Mouse (Mus musculus): Measurements from ENCODE around the gene Ppp2r3c. TPM values are rescaled to one million over a fixed set of nuclear protein-coding genes. Genes with fewer than 3 reads are reported as not detected.

Ppp2r3c gene
- polyA plus RNA-seq, 1 experiment from 2014 or later, result 14.1 TPM

GRCm38 (mm10) chr12:55325702-55326101 is 22.9 kb upstream of the Ppp2r3c start:
- WGBS (ENCODE audit: insufficient replicate concordance), result 87% methylated on average over 7 of the region's 7 CpGs
- H3K9ac ChIP-seq (ENCODE audit: low read depth, low read length), result no peak overlapping the region
- no peaks in the 10 kb centered on the region for H3K4me1 ChIP-seq (ENCODE audit: control insufficient read depth, insufficient read depth, low read length)
- no peak for ATAC-seq (replicated peaks; ENCODE audit: insufficient number of reproducible peaks, low FRiP score, low TSS enrichment)
- H3K27ac ChIP-seq (ENCODE audit: low read depth, low read length), result no peak overlapping the region
- H3K4me2 ChIP-seq, result no peak overlapping the region
- no peaks in the 10 kb centered on the region for H3K27me3 ChIP-seq (ENCODE audit: control insufficient read depth, insufficient read depth, low read length)
- H3K9me3 ChIP-seq (replicated peaks; ENCODE audit: control insufficient read depth, low read length), result no peaks in the 10 kb centered on the region
- H3K4me3 ChIP-seq (ENCODE audit: low read depth, low read length), result no peak overlapping the region
- no peaks in the 10 kb centered on the region for H3K36me3 ChIP-seq (ENCODE audit: control insufficient read depth, insufficient read depth, low read length)

GRCm38 (mm10) chr12:55321642-55322291 is 19.0 kb upstream of the Ppp2r3c start:
- no peak overlapping the region for H3K9ac ChIP-seq (ENCODE audit: low read depth, low read length)
- H3K4me2 ChIP-seq, result no peak overlapping the region
- H3K4me1 ChIP-seq (ENCODE audit: control insufficient read depth, insufficient read depth, low read length), result no peaks in the 10 kb centered on the region
- H3K27ac ChIP-seq (ENCODE audit: low read depth, low read length), result no peak overlapping the region
- H3K36me3 ChIP-seq (ENCODE audit: control insufficient read depth, insufficient read depth, low read length), result no peaks in the 10 kb centered on the region
- no peak overlapping the region for H3K4me3 ChIP-seq (ENCODE audit: low read depth, low read length)
- ATAC-seq (replicated peaks; ENCODE audit: insufficient number of reproducible peaks, low FRiP score, low TSS enrichment), result no peak
- no peaks in the 10 kb centered on the region for H3K9me3 ChIP-seq (replicated peaks; ENCODE audit: control insufficient read depth, low read length)
- H3K27me3 ChIP-seq (ENCODE audit: control insufficient read depth, insufficient read depth, low read length), result no peaks in the 10 kb centered on the region
- WGBS (ENCODE audit: insufficient replicate concordance), result 82% methylated on average over 18 of the region's 18 CpGs

- H3K9me3 ChIP-seq (replicated peaks; ENCODE audit: control insufficient read depth, low read length), result no peaks in the 10 kb centered on the region
- no peak overlapping the region for H3K9ac ChIP-seq (ENCODE audit: low read depth, low read length)
- H3K27ac ChIP-seq (ENCODE audit: low read depth, low read length), result no peak overlapping the region
- 46% methylated on average over 5 of the region's 5 CpGs for WGBS (ENCODE audit: insufficient replicate concordance)
- H3K4me2 ChIP-seq, result no peak overlapping the region
- H3K36me3 ChIP-seq (ENCODE audit: control insufficient read depth, insufficient read depth, low read length), result no peaks in the 10 kb centered on the region
- no peaks in the 10 kb centered on the region for H3K27me3 ChIP-seq (ENCODE audit: control insufficient read depth, insufficient read depth, low read length)
- H3K4me1 ChIP-seq (ENCODE audit: control insufficient read depth, insufficient read depth, low read length), result no peaks in the 10 kb centered on the region
- no peak overlapping the region for H3K4me3 ChIP-seq (ENCODE audit: low read depth, low read length)
- ATAC-seq (replicated peaks; ENCODE audit: insufficient number of reproducible peaks, low FRiP score, low TSS enrichment), result no peak
Observed at GRCm38 (mm10) chr12:55315192-55315591, 12.4 kb upstream of the Ppp2r3c start.

GRCm38 (mm10) chr12:55313901-55314300 is 11.1 kb upstream of the Ppp2r3c start:
- ATAC-seq (replicated peaks; ENCODE audit: insufficient number of reproducible peaks, low FRiP score, low TSS enrichment), result no peak
- H3K36me3 ChIP-seq (ENCODE audit: control insufficient read depth, insufficient read depth, low read length), result no peaks in the 10 kb centered on the region

GRCm38 (mm10) chr12:55311841-55312240 is 9.0 kb upstream of the Ppp2r3c start:
- H3K36me3 ChIP-seq (ENCODE audit: control insufficient read depth, insufficient read depth, low read length), result no peaks in the 10 kb centered on the region
- H3K9me3 ChIP-seq (replicated peaks; ENCODE audit: control insufficient read depth, low read length), result no peaks in the 10 kb centered on the region
- H3K4me1 ChIP-seq (ENCODE audit: control insufficient read depth, insufficient read depth, low read length), result no peaks in the 10 kb centered on the region
- WGBS (ENCODE audit: insufficient replicate concordance), result 86% methylated on average over 7 of the region's 7 CpGs
- H3K4me2 ChIP-seq, result no peak overlapping the region
- H3K9ac ChIP-seq (ENCODE audit: low read depth, low read length), result no peak overlapping the region
- no peak overlapping the region for H3K27ac ChIP-seq (ENCODE audit: low read depth, low read length)
- H3K4me3 ChIP-seq (ENCODE audit: low read depth, low read length), result no peak overlapping the region
- no peaks in the 10 kb centered on the region for H3K27me3 ChIP-seq (ENCODE audit: control insufficient read depth, insufficient read depth, low read length)
- ATAC-seq (replicated peaks; ENCODE audit: insufficient number of reproducible peaks, low FRiP score, low TSS enrichment), result no peak

More at GRCm38 (mm10) chr12:55313901-55314300, 11.1 kb upstream of the Ppp2r3c start:
- H3K27me3 ChIP-seq (ENCODE audit: control insufficient read depth, insufficient read depth, low read length), result no peaks in the 10 kb centered on the region
- H3K9ac ChIP-seq (ENCODE audit: low read depth, low read length), result no peak overlapping the region
- H3K27ac ChIP-seq (ENCODE audit: low read depth, low read length), result no peak overlapping the region
- 84% methylated on average over 5 of the region's 5 CpGs for WGBS (ENCODE audit: insufficient replicate concordance)
- no peak overlapping the region for H3K4me2 ChIP-seq
- no peaks in the 10 kb centered on the region for H3K4me1 ChIP-seq (ENCODE audit: control insufficient read depth, insufficient read depth, low read length)
- H3K4me3 ChIP-seq (ENCODE audit: low read depth, low read length), result no peak overlapping the region
- no peaks in the 10 kb centered on the region for H3K9me3 ChIP-seq (replicated peaks; ENCODE audit: control insufficient read depth, low read length)

GRCm38 (mm10) chr12:55309501-55309900 is 6.7 kb upstream of the Ppp2r3c start:
- Histone ChIP-seq H3K4me1 (ENCODE audit: control insufficient read depth, insufficient read depth, low read length) (no peaks in the 10 kb centered on the region), H3K27ac (ENCODE audit: low read depth, low read length) (no peak overlapping the region), H3K36me3 (ENCODE audit: control insufficient read depth, insufficient read depth, low read length) (0 out of 2 replicates have a peak, but pooled peaks cover 2% of the 10 kb centered on the region), H3K4me3 (ENCODE audit: low read depth, low read length) (no peak overlapping the region), H3K27me3 (ENCODE audit: control insufficient read depth, insufficient read depth, low read length) (no peaks in the 10 kb centered on the region), H3K9ac (ENCODE audit: low read depth, low read length) (no peak overlapping the region), H3K4me2 (no peak overlapping the region), H3K9me3 (replicated peaks; ENCODE audit: control insufficient read depth, low read length) (no peaks in the 10 kb centered on the region)
- 67% methylated on average over 8 of the region's 8 CpGs for WGBS (ENCODE audit: insufficient replicate concordance)
- no peak for ATAC-seq (replicated peaks; ENCODE audit: insufficient number of reproducible peaks, low FRiP score, low TSS enrichment)

GRCm38 (mm10) chr12:55308731-55309130 is 5.9 kb upstream of the Ppp2r3c start:
- no peak for ATAC-seq (replicated peaks; ENCODE audit: insufficient number of reproducible peaks, low FRiP score, low TSS enrichment)
- Histone ChIP-seq H3K4me1 (ENCODE audit: control insufficient read depth, insufficient read depth, low read length) (peaks cover 2% of the 10 kb centered on the region; the same call in 1 of the 2 replicates), H3K36me3 (ENCODE audit: control insufficient read depth, insufficient read depth, low read length) (0 out of 2 replicates have a peak, but pooled peaks cover 2% of the 10 kb centered on the region), H3K9ac (ENCODE audit: low read depth, low read length) (no peak overlapping the region), H3K4me2 (no peak overlapping the region), H3K4me3 (ENCODE audit: low read depth, low read length) (no peak overlapping the region), H3K27me3 (ENCODE audit: control insufficient read depth, insufficient read depth, low read length) (no peaks in the 10 kb centered on the region), H3K27ac (ENCODE audit: low read depth, low read length) (no peak overlapping the region), H3K9me3 (replicated peaks; ENCODE audit: control insufficient read depth, low read length) (no peaks in the 10 kb centered on the region)
- WGBS (ENCODE audit: insufficient replicate concordance), result 90% methylated on average over 9 of the region's 9 CpGs

GRCm38 (mm10) chr12:55307566-55307965 is 4.8 kb upstream of the Ppp2r3c start:
- ATAC-seq (replicated peaks; ENCODE audit: insufficient number of reproducible peaks, low FRiP score, low TSS enrichment), result no peak
- no peaks in the 10 kb centered on the region for H3K27me3 ChIP-seq (ENCODE audit: control insufficient read depth, insufficient read depth, low read length)
- 81% methylated on average over 6 of the region's 6 CpGs for WGBS (ENCODE audit: insufficient replicate concordance)
- H3K9ac ChIP-seq (ENCODE audit: low read depth, low read length), result no peak overlapping the region
- peaks cover 3% of the 10 kb centered on the region; the same call in 1 of the 2 replicates for H3K4me1 ChIP-seq (ENCODE audit: control insufficient read depth, insufficient read depth, low read length)
- H3K4me3 ChIP-seq (ENCODE audit: low read depth, low read length), result no peak overlapping the region
- no peaks in the 10 kb centered on the region for H3K9me3 ChIP-seq (replicated peaks; ENCODE audit: control insufficient read depth, low read length)
- H3K36me3 ChIP-seq (ENCODE audit: control insufficient read depth, insufficient read depth, low read length), result 0 out of 2 replicates have a peak, but pooled peaks cover 2% of the 10 kb centered on the region
- H3K27ac ChIP-seq (ENCODE audit: low read depth, low read length), result no peak overlapping the region
- H3K4me2 ChIP-seq, result no peak overlapping the region

GRCm38 (mm10) chr12:55306371-55306770 is 3.6 kb upstream of the Ppp2r3c start:
- Histone ChIP-seq H3K4me1 (ENCODE audit: control insufficient read depth, insufficient read depth, low read length) (peaks cover 7% of the 10 kb centered on the region; the same call in 1 of the 2 replicates), H3K36me3 (ENCODE audit: control insufficient read depth, insufficient read depth, low read length) (0 out of 2 replicates have a peak, but pooled peaks cover 2% of the 10 kb centered on the region), H3K27me3 (ENCODE audit: control insufficient read depth, insufficient read depth, low read length) (no peaks in the 10 kb centered on the region), H3K4me2 (no peak overlapping the region), H3K4me3 (ENCODE audit: low read depth, low read length) (no peak overlapping the region), H3K9me3 (replicated peaks; ENCODE audit: control insufficient read depth, low read length) (no peaks in the 10 kb centered on the region), H3K9ac (ENCODE audit: low read depth, low read length) (no peak overlapping the region), H3K27ac (ENCODE audit: low read depth, low read length) (no peak overlapping the region)
- WGBS (ENCODE audit: insufficient replicate concordance), result 89% methylated on average over 4 of the region's 4 CpGs
- ATAC-seq (replicated peaks; ENCODE audit: insufficient number of reproducible peaks, low FRiP score, low TSS enrichment), result no peak
